Mouse (Mus musculus) natural killer cell, adult 2 months (primary cell): ENCODE data around the gene Nedd4.

ENCODE experiments used
- DNase-seq, 2 experiments: peaks; one replicate each; pipeline ENCODE4 v3.0.0; 2022; ENCODE audit warnings: low spot score in 2 of 2

Nedd4 gene

DNA sequence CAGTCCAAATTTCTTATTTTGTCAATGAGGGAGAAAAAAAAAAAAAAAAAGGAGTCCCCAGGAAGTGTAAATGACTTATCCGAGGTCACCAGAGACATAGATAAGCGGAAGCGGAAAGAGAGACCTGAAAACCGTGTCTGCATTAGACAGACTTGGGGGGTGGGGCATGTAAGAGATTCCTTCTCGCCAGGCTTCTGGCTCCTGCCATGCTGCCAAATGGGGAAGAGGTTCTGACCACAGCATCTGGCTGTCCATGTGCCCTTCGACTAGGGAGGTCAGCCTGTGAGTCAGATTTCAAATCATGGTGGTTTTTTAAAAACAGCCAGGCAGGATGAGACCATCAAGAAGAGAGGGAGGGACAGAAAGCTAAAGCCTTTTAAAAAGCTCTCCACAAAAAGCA is 129.5 kb downstream of the Nedd4 start:
- peak in 1 of 2 experiments; percentile 13 for DNase-seq

DNA sequence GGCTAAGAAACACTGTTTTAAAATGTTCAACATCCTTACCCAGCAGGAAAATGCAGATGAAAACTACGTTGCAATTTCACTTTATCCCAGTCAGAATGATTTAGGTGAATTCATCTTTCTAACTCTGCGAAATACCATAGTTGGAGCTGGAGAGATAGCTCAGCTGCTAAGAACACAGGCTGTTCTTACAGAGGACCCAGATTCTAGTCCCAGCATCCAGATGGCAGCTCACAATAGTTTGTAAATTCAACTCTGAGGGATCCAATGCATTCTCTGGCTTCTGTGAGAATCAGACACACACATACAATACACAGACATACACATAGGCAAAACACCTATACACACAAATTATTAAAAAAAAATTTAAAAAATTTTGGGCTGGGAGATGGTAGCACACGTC is 133.1 kb downstream of the Nedd4 start:
- DNase-seq = no peak

- peak; percentile 12 to 17 for DNase-seq
These were observed 135.0 kb downstream of the Nedd4 start for GRCm38 (mm10) chr9:72797136-72797621.
